Mouse (Mus musculus): ENCODE measurements around the gene Ero1lb.

The Ero1lb gene

GRCm38 (mm10) chr13:12565621-12566390, at the start of gene Ero1lb:
Ero1lb (plus strand) TSS chr13:12565874.
- peak; percentile 99 to 100 for DNase-seq

- no peak for DNase-seq
Observed at GRCm38 (mm10) chr13:12519371-12519770, 46.3 kb upstream of the Ero1lb start.

GRCm38 (mm10) chr13:12519955-12520584, 45.6 kb upstream of the Ero1lb start, which contains the start of gene Edaradd:
Edaradd (minus strand) TSS chr13:12520438.
- peak; percentile 62 to 75 for DNase-seq

GRCm38 (mm10) chr13:12522346-12522745, 43.3 kb upstream of the Ero1lb start:
- DNase-seq: no peak

GRCm38 (mm10) chr13:12525678-12526077, 40.0 kb upstream of the Ero1lb start:
- DNase-seq: no peak

GRCm38 (mm10) chr13:12534628-12535027, 31.0 kb upstream of the Ero1lb start:
- DNase-seq: peak; percentile 43 to 61

GRCm38 (mm10) chr13:12537971-12538370, 27.7 kb upstream of the Ero1lb start:
- peak; percentile 75 to 82 for DNase-seq

- no peak for DNase-seq
Observed at GRCm38 (mm10) chr13:12539716-12540115, 26.0 kb upstream of the Ero1lb start.

- no peak for DNase-seq
Observed at GRCm38 (mm10) chr13:12540119-12540518, 25.6 kb upstream of the Ero1lb start.

GRCm38 (mm10) chr13:12542006-12542981, 23.4 kb upstream of the Ero1lb start:
- peak; percentile 60 to 76 for DNase-seq

- no peak for DNase-seq
Observed at GRCm38 (mm10) chr13:12543246-12543645, 22.4 kb upstream of the Ero1lb start.

- DNase-seq: no peak
Observed at GRCm38 (mm10) chr13:12543880-12544568, 21.6 kb upstream of the Ero1lb start.

GRCm38 (mm10) chr13:12554211-12554610, 11.5 kb upstream of the Ero1lb start:
- no peak for DNase-seq

- DNase-seq: no peak
Observed at GRCm38 (mm10) chr13:12559044-12559443, 6.6 kb upstream of the Ero1lb start.

GRCm38 (mm10) chr13:12559462-12560120, 6.1 kb upstream of the Ero1lb start:
- DNase-seq: no peak

GRCm38 (mm10) chr13:12561729-12562128, 3.9 kb upstream of the Ero1lb start:
- DNase-seq: no peak

- no peak for DNase-seq
Observed at GRCm38 (mm10) chr13:12562256-12562655, 3.4 kb upstream of the Ero1lb start.

- DNase-seq: no peak
Observed at GRCm38 (mm10) chr13:12567936-12568335, 2.3 kb downstream of the Ero1lb start.

GRCm38 (mm10) chr13:12568597-12569469, 3.2 kb downstream of the Ero1lb start:
- no peak for DNase-seq

GRCm38 (mm10) chr13:12569741-12570140, 4.1 kb downstream of the Ero1lb start:
- DNase-seq: no peak
